Mouse (Mus musculus) brain, adult 2 months (tissue): ENCODE measurements around the gene Srgn.
"Not testable (repeated sequence)": the region's sequence is repeated elsewhere in the genome, so short reads cannot be mapped to it uniquely, and the experiment has no call there.

Experiments
- DNase-seq: peaks from one replicate; pipeline ENCODE4 v3.0.0; 2011; ENCODE audit warnings: low read depth, low spot score

The Srgn gene

DNA sequence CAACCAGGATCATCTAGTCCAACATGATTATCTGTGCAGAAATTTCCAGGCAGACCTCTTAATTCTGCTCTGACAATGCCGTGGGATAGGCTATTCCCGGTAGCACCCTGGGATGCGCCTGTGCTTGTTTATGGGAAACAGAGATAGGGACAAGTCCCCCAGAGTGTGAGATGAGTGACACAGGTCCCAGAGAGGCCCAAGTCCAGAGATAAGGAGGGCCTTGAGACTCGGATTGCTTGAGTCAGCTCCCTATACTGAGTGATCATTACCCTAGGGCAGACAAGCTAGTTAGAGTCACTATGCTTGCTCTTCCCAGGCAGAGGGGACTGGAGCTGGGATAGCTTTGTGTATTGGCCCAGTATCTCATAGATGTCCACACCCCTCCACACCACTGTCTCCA is 5.5 kb downstream of the Srgn start:
- DNase-seq, result no peak

- no peak for DNase-seq
Observed at GRCm38 (mm10) chr10:62520911-62521310, 6.3 kb downstream of the Srgn start.

DNA sequence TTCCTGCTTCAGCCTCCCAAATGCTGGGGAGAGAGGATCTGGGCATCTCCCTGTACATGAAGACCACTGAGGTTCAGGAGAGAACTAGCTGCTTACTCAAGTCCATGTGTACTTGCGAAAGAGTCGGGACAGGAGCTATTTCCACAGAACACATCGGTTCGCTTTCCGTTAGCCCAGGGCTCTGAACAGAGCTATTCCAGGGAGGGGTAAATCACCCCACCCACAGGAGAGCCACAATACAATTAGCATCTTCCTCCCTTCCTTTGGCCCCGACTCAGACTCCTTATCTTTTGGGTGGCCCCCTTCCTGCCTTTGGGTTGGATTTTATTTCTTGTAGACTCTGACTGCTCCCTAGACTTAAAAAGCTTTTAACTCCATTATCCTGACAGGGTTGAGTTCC is 9.7 kb downstream of the Srgn start:
- DNase-seq, result no peak

GRCm38 (mm10) chr10:62512855-62513254 is 14.4 kb downstream of the Srgn start:
- DNase-seq, result no peak

GRCm38 (mm10) chr10:62511528-62511927 is 15.7 kb downstream of the Srgn start:
- no peak for DNase-seq

GRCm38 (mm10) chr10:62509032-62509656 is 18.1 kb downstream of the Srgn start:
- DNase-seq, result no peak

- no peak for DNase-seq
Observed at GRCm38 (mm10) chr10:62508459-62508858, 18.8 kb downstream of the Srgn start.

- DNase-seq, result peak; percentile 35
Observed at GRCm38 (mm10) chr10:62507591-62508308, 19.5 kb downstream of the Srgn start.

GRCm38 (mm10) chr10:62507071-62507470 is 20.2 kb downstream of the Srgn start:
- DNase-seq, result no peak

- no peak for DNase-seq
Observed at GRCm38 (mm10) chr10:62506019-62506556, 21.2 kb downstream of the Srgn start.

GRCm38 (mm10) chr10:62505224-62505983 is 21.8 kb downstream of the Srgn start:
- DNase-seq, result no peak

DNA sequence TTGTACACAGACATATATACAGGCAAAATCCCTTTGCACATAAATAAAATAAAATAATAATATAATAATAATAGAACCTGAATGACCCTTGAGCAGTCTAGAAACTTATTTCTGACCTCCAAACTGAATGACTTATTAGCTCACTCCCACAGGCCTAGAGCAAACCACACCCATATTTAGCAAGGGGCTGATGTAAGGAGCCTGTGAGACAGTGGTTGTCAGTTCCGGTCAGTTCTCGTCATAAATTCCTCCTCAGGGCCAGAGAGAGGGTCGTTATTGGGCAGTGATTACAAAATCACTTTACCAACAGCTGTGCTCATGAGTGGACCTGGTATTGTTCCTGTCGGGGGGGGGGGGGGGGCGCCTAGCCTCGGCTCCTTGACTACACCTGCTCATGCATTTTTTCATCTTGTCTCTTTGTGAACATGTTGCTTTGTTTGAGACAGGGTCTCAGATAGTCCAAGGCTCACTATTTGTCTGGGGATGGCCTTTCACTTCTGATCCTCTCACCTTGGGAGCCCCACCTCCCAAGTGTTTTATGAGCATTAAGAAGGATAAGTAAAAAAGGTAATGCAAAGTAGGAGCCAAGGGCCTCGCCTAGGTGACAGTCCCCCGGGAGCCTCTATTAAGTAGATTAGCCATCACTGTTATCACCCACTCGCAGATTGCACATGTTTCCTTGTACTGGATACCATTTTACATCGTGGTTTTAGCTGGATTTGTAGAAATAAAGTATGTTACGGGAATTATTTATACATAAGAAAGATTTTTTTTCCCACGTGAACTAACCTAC is 23.2 kb downstream of the Srgn start:
- no peak for DNase-seq

DNA sequence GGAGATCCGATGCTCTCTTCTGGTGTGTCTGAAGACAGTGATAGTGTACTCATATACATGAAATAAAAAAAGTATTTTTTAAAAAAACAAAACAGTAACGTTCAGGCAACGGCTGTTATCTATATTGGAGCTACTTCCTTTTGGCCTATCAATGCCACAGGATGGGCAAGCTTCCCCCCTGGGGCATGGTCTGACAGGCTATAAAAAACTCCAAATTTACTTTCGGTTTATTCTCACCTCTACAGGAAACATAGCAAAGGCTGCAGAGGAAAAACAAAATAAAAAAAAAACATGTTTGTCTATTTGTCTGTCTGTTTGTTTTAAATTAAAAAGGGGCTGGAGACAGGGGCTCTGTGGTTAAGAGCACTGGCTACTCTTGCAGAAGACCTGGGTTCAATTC is 23.9 kb downstream of the Srgn start:
- no peak for DNase-seq

DNA sequence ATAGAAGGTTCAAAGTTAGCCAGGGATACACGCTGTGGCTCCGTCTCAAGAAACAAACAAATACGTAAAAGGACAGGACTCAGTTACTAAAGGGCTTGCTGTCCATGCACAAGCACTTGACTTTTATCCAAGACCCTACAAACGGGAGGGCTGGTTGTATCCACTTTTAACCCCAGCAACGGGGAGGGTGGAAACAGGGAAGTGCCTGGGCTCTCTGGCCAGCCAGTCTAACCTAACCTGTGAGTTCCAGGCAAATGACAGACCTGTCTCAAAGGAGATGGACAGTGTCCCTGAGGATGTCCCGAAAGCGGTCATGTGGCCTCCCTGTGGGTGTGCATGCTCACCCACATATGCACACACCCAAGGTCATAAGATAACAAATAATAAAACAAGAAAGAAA is 25.3 kb downstream of the Srgn start:
- DNase-seq, result no peak

GRCm38 (mm10) chr10:62500916-62501615 is 26.2 kb downstream of the Srgn start:
- DNase-seq, result no peak

- DNase-seq, result peak; percentile 80
Observed at GRCm38 (mm10) chr10:62500088-62500915, 26.9 kb downstream of the Srgn start.

DNA sequence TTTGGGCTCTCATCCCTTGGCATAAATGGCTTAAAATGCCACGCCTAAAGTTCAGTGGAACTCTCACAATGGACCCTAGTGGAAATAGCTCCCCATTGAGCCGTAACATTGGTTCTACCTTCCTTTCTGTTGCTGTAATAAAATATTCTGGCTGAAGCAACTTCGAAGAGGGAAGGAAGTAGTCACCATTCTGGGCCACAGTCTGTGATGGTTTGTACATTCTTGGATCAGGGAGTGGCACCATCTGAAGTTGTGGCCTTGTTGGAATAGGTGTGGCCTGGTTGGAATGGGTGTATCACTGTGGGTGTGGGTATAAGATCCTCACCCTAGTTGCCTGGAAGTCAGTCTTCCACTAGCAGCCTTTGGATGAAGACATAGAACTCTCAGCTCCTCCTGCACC is 35.6 kb downstream of the Srgn start:
- not testable (repeated sequence) for DNase-seq

GRCm38 (mm10) chr10:62488266-62488665 is 39.0 kb downstream of the Srgn start:
- DNase-seq, result peak; percentile 85

DNA sequence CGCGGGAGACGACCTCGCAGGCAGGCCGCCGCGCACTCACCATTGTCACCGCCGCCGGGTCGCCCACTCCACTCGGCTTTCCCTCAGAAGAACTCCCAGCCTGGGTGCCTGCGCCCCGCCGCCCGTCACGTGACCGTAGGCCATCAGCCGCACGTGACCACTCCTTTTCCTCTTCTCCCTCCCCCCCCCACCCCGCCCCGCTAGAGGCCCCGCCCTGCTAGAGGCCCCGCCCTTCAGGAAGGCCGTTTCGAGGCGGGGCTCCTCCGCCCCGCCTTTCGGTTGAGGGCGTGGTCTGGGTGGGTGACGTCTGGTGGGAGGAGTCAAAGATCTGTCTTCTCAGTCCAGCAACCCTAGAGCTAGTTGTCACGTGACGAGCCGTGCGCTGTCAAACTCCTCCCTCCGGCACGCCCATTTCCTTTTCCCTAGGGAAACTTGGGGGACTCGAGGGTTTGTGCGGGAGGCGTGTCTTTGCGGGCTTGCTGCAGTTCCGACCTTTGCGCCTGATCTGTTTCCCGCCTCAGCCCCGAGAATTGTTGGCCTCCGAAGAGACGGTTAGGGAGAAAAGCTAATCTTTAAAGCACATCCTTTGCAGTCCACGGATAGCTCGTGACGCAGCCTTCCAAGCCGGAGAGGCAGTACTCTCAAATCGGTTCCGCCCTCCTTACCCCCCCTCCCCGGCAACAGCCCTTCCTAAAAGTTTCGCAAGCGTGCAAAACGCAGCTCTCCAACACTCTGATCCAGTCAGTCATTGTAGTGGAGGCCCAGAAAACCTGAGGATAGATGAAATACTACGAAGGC is 40.4 kb downstream of the Srgn start, which contains the start of gene Vps26a:
Gene Vps26a (minus strand): TSS at position 188 of the 798 bp plus-strand sequence.
- peak; percentile 99 for DNase-seq
